Mouse (Mus musculus) intestine, embryonic 16.5 days (tissue): ENCODE results near the gene E2f4. TPM values are rescaled to one million over a fixed set of nuclear protein-coding genes. Genes with fewer than 3 reads are reported as not detected.

ENCODE experiments used
- ATAC-seq: fragments of 200-750 bp; cut with Nextera tagmentation; 2 replicates; pipeline ENCODE4 v1.8.0; 2017; ENCODE audit warnings: moderate TSS enrichment, moderate library complexity
- H3K27ac ChIP-seq: fragments of 300-500 bp; sonication (generic); 2 replicates; pipeline ENCODE4 v1.5.1; 2014; ENCODE audit warnings: mild to moderate bottlenecking, low read length
- H3K27me3 ChIP-seq: fragments of 300-500 bp; sonication (generic); replicated peaks from 2 replicates; pipeline ENCODE4 v1.6.1; 2014; ENCODE audit warnings: low read length, control low read depth, mixed read lengths; ENCODE audit not compliant: control insufficient read depth, insufficient read depth
- H3K36me3 ChIP-seq: fragments of 300-500 bp; sonication (generic); 2 replicates; pipeline ENCODE4 v1.6.1; 2014; ENCODE audit warnings: low read length, control low read depth; ENCODE audit not compliant: control insufficient read depth, insufficient read depth
- H3K4me1 ChIP-seq: fragments of 300-500 bp; sonication (generic); 2 replicates; pipeline ENCODE4 v1.6.1; 2014; ENCODE audit warnings: low read length, control low read depth, mixed read lengths; ENCODE audit not compliant: control insufficient read depth, insufficient read depth
- H3K4me2 ChIP-seq: fragments of 300-500 bp; sonication (generic); 2 replicates; pipeline ENCODE4 v1.6.1; 2014; ENCODE audit warnings: low read depth, low read length, control low read depth
- H3K4me3 ChIP-seq: fragments of 300-500 bp; sonication (generic); 2 replicates; pipeline ENCODE4 v1.5.1; 2014; ENCODE audit warnings: mild to moderate bottlenecking, low read length
- H3K9ac ChIP-seq: fragments of 300-500 bp; sonication (generic); 2 replicates; pipeline ENCODE4 v1.6.1; 2014; ENCODE audit warnings: low read depth, low read length
- H3K9me3 ChIP-seq: fragments of 300-500 bp; sonication (generic); 2 replicates; pipeline ENCODE4 v1.6.1; 2016; ENCODE audit warnings: low read length, control low read depth; ENCODE audit not compliant: control insufficient read depth
- WGBS: fragments of 180-500 bp; shearing (Covaris S2); extraction: QIAGEN DNeasy Blood & Tissue Kit; methylation state at CpG from one replicate; pipeline ENCODE4 v1.1.7; 2014; 5-methylcytosine and 5-hydroxymethylcytosine counted together
- polyA plus RNA-seq: library from polyadenylated mRNA; unstranded; fragments of >200 nt; fragmentation: Nextera tagmentation; extraction: Ambion mirVana; gene quantifications from 2 replicates; pipeline ENCODE4 v1.2.1, GENCODE M21; 2015

The E2f4 gene
- 86.7 and 89.2 TPM in 2 replicates for polyA plus RNA-seq

DNA sequence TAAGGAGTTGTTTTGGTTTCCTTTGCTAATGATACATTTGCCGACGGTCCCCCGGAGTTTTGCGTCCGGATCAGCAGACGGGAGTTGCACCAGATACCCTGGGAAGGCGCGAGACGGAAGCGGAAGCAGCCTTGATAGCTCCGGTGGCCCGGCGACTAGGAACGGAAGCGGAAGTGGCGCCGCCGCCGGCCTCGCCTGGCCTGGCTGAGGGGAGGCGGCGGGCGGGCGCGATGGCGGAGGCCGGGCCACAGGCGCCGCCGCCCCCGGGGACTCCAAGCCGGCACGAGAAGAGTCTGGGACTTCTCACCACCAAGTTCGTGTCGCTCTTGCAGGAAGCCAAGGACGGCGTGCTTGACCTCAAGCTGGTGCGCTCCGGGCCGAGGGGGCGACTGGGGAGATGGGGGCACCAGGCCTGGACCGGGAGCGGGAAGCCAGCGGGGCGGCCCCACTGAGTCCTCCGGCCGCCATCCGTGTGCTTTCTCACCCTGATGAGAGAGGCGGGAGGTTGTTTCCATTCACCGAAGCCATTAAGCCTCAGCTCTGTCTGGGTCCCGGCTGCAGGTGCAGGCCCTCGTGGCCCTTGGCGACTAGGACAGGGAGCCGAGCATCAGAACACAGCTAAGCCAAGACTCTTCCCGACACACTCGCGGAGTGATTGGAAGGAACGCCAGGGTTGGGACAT is at the start of gene E2f4:
TSS of gene E2f4 (plus strand) at position 153 of the 682 bp plus-strand sequence.
- H3K27ac ChIP-seq: peak within 1 kb of the TSS; percentile 74
- peaks cover 20% of the 10 kb centered on the region for H3K4me1 ChIP-seq
- peaks cover 15% of the 10 kb centered on the region for H3K36me3 ChIP-seq
- H3K4me3 ChIP-seq: peak within 1 kb of the TSS; percentile 98
- peak; percentile 93 for ATAC-seq
- under 1% methylated on average over 58 of the region's 58 CpGs for WGBS
- H3K9ac ChIP-seq: peak within 1 kb of the TSS; percentile 96
- peak within 1 kb of the TSS; percentile 73 for H3K4me2 ChIP-seq
- no peaks in the 10 kb centered on the region for H3K9me3 ChIP-seq
- no peaks in the 10 kb centered on the region for H3K27me3 ChIP-seq

DNA sequence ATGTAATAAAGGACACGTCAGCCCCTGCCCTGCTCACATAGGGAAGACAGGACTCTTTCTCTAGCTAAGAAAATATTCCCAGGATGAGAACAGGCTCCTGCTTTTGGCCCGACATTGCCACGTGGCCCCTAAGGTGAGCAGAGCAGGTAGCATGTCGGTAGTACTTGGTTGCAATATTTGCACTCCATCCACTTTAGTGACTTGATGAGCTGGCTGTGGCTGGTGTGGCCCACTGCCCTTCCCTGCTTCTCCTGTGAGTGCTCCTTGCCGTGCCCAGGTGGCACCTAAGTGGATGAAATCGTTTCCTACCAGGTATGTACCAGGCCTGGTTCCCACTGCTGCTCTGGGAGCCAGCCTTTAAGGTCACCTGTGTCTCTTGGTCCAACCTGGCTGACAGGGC is 45.5 kb upstream of the E2f4 start:
- peaks cover 4% of the 10 kb centered on the region; the same call in 1 of the 2 replicates for H3K36me3 ChIP-seq

DNA sequence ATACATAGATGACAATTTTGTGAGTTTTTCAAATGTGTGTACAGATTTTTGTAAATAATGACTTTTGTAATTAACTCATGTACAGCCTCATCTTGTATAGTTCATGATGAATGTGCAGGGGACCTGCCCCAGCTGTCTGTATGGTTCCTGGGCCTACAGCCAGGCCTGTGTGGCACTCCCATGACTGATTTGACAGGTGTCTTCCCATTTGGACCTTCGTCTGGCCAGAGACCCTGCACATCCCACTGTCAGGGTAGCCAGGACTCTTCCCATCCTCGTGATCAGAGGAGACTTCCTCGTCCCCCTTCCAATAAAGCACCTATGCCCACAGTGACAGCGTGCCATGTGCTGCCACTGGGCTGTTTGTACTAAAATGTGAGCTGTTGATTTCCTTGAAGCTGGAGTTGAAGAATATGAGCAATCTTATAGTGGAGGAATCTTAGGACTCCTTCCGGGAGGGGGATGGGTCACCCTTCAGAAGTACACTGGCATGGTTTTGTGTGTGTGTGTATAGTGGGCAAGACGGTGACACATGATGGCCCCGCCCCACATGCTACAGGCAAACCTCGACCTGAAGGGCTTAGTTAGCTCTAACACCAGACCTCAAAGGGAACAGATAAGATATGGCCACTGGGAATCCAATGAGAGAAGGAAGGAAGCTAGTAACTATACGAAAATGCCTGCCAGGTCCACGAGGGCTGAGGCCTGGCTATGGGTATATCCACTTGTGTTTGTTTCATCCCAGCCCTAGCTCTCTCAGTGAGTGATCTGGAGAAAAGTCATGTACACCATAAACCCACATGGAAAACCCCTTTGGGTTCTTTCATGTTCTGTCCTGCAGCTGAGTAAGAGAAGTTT is 44.6 kb upstream of the E2f4 start:
- no peak overlapping the region for H3K4me3 ChIP-seq
- H3K36me3 ChIP-seq: peaks cover 4% of the 10 kb centered on the region; the same call in 1 of the 2 replicates
- no peaks in the 10 kb centered on the region for H3K9me3 ChIP-seq
- H3K27ac ChIP-seq: no peak overlapping the region
- 80% methylated on average over 10 of the region's 10 CpGs for WGBS
- H3K9ac ChIP-seq: no peak overlapping the region
- H3K27me3 ChIP-seq: no peaks in the 10 kb centered on the region
- no peak for ATAC-seq
- peaks cover 16% of the 10 kb centered on the region for H3K4me1 ChIP-seq
- no peak overlapping the region for H3K4me2 ChIP-seq

More for the DNA sequence above, 45.5 kb upstream of the E2f4 start:
- Histone ChIP-seq H3K27me3 (no peaks in the 10 kb centered on the region), H3K4me1 (peaks cover 16% of the 10 kb centered on the region), H3K4me3 (no peak overlapping the region), H3K9me3 (no peaks in the 10 kb centered on the region), H3K4me2 (no peak overlapping the region), H3K27ac (no peak overlapping the region), H3K9ac (no peak overlapping the region)
- ATAC-seq: no peak
- 90% methylated on average over 6 of the region's 6 CpGs for WGBS

DNA sequence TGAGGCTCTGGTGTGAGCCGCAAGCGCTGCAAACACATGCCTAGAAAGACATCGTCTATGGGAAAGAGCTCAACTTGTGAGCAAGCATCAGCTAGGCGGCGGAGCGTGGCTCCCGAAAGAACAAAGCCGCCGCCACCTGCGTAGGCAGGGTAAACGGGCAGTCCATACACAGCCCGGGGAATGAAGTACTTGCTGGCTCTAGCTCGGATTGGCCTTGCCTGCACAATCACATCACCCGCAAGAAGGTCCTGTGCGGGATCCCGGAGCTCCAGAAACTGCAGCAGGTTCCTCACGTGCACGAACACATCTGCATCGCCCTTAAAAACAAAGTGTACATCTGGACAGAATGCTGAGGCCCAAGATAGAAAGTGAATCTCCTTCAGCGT is 43.7 kb upstream of the E2f4 start:
- H3K4me2 ChIP-seq: peak overlapping the region; percentile 98
- ATAC-seq: 0 out of 2 replicates have a peak, but pooled peaks have one; percentile 8
- peak overlapping the region; percentile 83; the same call in 1 of the 2 replicates for H3K9ac ChIP-seq
- H3K9me3 ChIP-seq: no peaks in the 10 kb centered on the region
- peaks cover 17% of the 10 kb centered on the region for H3K4me1 ChIP-seq
- peaks cover 4% of the 10 kb centered on the region; the same call in 1 of the 2 replicates for H3K36me3 ChIP-seq
- WGBS: 38% methylated on average over 20 of the region's 20 CpGs
- peak overlapping the region; percentile 71 for H3K4me3 ChIP-seq
- H3K27me3 ChIP-seq: peaks cover 4% of the 10 kb centered on the region; the same call in 1 of the 2 replicates
- 0 out of 2 replicates have a peak overlapping the region, but pooled peaks have one; percentile 10 for H3K27ac ChIP-seq

DNA sequence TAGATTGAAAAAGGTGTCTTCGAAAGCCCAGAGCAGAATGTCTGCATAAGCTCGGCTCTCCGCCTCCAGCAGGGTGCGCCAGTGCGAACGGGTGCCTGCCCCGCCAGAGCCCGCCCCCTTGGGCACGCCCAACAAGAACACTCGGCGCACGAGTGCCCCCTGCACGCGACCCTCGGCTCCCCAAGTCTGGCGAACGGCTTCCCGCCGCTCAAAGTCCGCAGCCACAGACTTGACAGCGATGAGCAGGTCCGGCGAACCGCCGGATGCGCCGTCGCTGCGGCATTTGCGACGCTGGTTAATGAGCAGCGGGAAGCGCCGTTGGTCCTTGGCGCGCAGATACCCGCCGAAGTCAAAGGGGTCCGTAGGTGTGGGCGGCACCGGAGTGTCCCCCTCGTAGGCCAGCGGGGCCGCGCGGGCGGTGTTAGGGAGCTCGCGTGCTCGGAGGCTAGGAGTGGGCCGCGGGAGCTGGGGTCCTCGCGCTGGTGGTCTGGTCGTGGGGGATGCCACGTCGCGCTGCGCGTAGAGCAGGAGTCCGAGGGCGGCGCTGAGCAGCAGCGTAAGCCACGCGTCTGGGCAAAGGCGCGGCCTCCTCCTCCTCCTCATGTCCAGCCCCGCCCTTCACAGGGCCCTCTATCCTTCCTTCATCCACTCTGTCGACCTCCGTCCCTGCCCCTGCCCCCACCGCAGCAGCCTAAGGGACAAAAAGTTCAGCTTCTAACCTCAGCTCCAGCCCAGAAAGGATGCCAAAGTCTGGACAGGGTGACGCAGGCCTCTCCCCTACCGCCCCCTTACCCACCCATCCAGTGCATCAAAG is 43.1 kb upstream of the E2f4 start:
- peak overlapping the region; percentile 98 for H3K4me2 ChIP-seq
- H3K27me3 ChIP-seq: peaks cover 9% of the 10 kb centered on the region
- WGBS: under 1% methylated on average over 70 of the region's 74 CpGs
- peaks cover 4% of the 10 kb centered on the region; the same call in 1 of the 2 replicates for H3K36me3 ChIP-seq
- H3K9me3 ChIP-seq: no peaks in the 10 kb centered on the region
- peak overlapping the region; percentile 83 for H3K9ac ChIP-seq
- H3K4me1 ChIP-seq: peaks cover 23% of the 10 kb centered on the region
- H3K27ac ChIP-seq: peak overlapping the region; percentile 81
- H3K4me3 ChIP-seq: peak overlapping the region; percentile 71
- peak; percentile 91 for ATAC-seq

DNA sequence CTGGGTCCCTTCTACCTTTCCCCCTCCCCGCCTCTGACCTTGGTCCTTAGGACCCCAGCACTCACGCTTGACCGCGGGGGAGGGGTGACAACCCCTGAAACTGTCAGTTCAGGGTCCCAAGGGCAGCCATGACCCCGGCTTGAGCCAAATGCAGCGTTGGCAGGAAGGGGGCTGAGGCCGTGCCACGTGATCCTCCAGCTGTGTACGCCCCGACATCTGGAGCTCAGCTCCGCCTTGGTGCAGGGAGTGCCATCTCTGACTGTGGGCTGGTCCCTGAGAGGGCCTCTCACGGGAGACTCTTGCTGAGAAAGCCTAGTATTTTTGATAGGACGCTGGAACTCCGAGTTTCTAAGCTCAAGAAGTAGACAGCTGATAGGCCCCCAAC is 42.5 kb upstream of the E2f4 start, which contains the start of gene B3gnt9:
TSS of gene B3gnt9 (minus strand) at position 188 of the 385 bp plus-strand sequence.
- 2% methylated on average over 14 of the region's 14 CpGs for WGBS
- peak within 1 kb of the TSS; percentile 83 for H3K9ac ChIP-seq
- peak; percentile 82 for ATAC-seq
- H3K36me3 ChIP-seq: peaks cover 4% of the 10 kb centered on the region; the same call in 1 of the 2 replicates
- H3K27me3 ChIP-seq: peaks cover 12% of the 10 kb centered on the region
- peak within 1 kb of the TSS; percentile 81 for H3K27ac ChIP-seq
- H3K4me2 ChIP-seq: peak within 1 kb of the TSS; percentile 98
- H3K9me3 ChIP-seq: no peaks in the 10 kb centered on the region
- H3K4me1 ChIP-seq: peaks cover 29% of the 10 kb centered on the region
- peak within 1 kb of the TSS; percentile 71 for H3K4me3 ChIP-seq

DNA sequence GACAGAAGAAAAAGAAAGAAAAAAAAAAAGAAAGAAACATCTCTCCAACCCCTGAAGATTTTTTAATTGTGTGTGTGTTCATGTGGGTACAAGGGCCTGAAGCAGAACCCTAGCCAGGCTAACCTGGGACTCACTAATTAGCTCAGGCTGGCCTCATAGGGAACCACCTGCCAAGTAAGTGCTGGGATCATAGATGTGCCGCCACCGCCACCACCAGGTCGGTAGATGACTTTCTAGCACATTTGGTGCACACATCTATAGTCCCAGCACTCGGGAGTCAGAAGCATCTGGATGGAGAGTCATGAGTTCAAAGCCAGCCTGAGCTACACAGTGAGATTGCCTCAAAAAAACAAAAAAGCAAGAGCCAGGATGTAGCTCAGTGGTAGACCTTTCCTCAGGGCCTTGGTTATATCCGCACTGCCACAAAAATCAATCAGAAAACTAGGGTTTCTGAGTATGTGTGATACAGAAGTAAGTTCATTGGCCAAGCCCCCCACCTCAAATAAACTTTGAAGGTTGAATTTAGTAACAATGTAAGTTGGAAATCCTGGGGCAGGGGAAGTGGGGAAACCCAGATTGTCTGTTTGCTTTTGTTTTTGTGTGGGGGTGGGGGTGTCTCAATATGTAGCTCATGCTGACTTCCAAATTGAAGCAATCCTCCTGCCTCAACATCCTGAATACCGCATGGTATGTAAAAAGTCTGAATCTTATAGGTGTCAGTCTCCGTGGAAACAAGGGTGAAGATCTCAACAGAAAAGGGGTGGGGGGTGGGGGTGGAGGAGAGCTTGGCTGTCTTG is 39.9 kb upstream of the E2f4 start:
- Histone ChIP-seq H3K4me2 (no peak overlapping the region), H3K36me3 (no peaks in the 10 kb centered on the region; the same call in 1 of the 2 replicates), H3K27me3 (peaks cover 12% of the 10 kb centered on the region), H3K4me3 (no peak overlapping the region), H3K27ac (no peak overlapping the region), H3K9me3 (no peaks in the 10 kb centered on the region), H3K9ac (no peak overlapping the region), H3K4me1 (peaks cover 30% of the 10 kb centered on the region)
- WGBS: 77% methylated on average over 7 of the region's 7 CpGs
- ATAC-seq: no peak
